Mouse (Mus musculus): ENCODE results near the gene Pitpnb. TPM values are rescaled to one million over a fixed set of nuclear protein-coding genes. Genes with fewer than 3 reads are reported as not detected.

The Pitpnb gene
- 61.0 and 78.1 TPM in 2 replicates for polyA plus RNA-seq (2015; fragmentation: Nextera tagmentation; extraction: Ambion mirVana)

- Histone ChIP-seq H3K9ac (peak within 1 kb of the TSS; percentile 96), H3K4me2 (peak within 1 kb of the TSS; percentile 81), H3K27me3 (no peaks in the 10 kb centered on the region), H3K9me3 (replicated peaks) (no peaks in the 10 kb centered on the region), H3K4me1 (replicated peaks) (peaks cover 17% of the 10 kb centered on the region), H3K27ac (peak within 1 kb of the TSS; percentile 84), H3K36me3 (peaks cover 4% of the 10 kb centered on the region; the same call in 1 of the 2 replicates), H3K4me3 (peak within 1 kb of the TSS; percentile 90)
- WGBS: under 1% methylated on average over 78 of the region's 78 CpGs
- ATAC-seq (replicated peaks; ENCODE audit: insufficient number of reproducible peaks, insufficient read depth, low FRiP score, low read depth): peak; percentile 99
These were observed at the start of gene Pitpnb for GRCm38 (mm10) chr5:111330417-111331098. TSS of gene Pitpnb (plus strand) at chr5:111330763.

DNA sequence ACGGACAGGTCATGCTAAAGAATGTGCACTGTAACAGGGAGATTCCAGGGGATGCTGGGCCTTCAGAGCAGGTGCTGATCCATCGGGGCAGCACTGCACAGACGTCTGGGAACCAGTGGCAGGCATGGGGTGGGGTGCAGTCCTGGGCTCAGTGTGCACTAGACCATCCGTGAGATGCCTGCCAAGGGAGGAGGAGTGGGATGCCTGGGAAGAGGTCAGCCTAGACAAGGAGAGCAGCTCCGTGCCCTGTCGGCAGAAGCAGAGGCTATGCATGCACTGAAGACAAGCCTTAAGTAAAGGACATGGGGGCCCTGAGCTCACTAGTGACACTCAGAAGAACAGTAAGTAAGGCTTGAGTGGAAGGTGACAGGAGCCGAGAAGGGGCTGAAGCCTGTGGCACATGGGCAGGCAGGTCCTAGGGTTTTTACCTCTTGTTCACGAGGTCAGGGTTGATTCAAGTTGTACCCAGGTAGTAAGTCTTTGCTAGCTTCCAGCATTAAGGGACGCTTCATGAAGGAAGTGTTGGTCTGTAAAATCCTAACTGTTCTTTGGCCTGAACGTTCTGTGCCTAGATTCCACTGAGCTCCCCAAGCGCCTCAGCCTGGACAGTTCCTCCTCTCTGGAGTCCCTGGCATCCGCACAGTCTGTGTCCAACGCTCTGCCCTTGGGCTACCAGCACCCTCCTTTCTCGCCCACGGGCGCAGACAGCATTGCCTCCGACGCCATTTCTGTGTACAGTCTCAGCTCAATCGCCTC lies 46.0 kb upstream of the Pitpnb start:
- no peaks in the 10 kb centered on the region for H3K4me1 ChIP-seq (replicated peaks)
- H3K9me3 ChIP-seq (replicated peaks): no peaks in the 10 kb centered on the region
- H3K27ac ChIP-seq: no peak overlapping the region
- H3K27me3 ChIP-seq: peaks cover 3% of the 10 kb centered on the region; the same call in 1 of the 2 replicates
- H3K9ac ChIP-seq: no peak overlapping the region
- WGBS: 83% methylated on average over 19 of the region's 19 CpGs
- 0 out of 2 replicates have a peak, but pooled peaks cover 14% of the 10 kb centered on the region for H3K36me3 ChIP-seq
- H3K4me2 ChIP-seq: no peak overlapping the region
- H3K4me3 ChIP-seq: no peak overlapping the region
- no peak for ATAC-seq (replicated peaks; ENCODE audit: insufficient number of reproducible peaks, insufficient read depth, low FRiP score, low read depth)

DNA sequence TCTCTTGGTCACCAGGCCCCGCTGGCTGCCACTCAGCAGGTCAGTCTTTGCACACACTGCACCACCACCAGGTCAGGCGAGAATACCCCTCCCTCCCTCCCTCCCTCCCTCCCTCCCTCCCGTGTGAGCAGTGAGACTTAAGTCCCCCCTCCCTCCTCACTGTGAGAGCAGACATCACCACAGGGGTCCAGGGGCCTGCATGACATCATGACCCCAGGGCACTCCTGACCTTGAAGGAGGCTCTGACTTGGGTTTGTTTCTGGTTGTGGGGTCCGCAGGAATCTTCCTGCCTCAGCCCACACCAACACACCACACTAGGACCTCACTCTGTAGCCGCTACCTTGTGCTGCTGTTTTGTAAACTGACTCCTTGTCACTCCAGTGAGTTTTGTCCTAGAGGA lies 43.0 kb upstream of the Pitpnb start:
- Histone ChIP-seq H3K4me3 (no peak overlapping the region), H3K9me3 (replicated peaks) (no peaks in the 10 kb centered on the region), H3K27me3 (0 out of 2 replicates have a peak, but pooled peaks cover 3% of the 10 kb centered on the region), H3K4me1 (replicated peaks) (peaks cover 3% of the 10 kb centered on the region; the same call in 1 of the 2 replicates), H3K4me2 (no peak overlapping the region), H3K36me3 (0 out of 2 replicates have a peak, but pooled peaks cover 14% of the 10 kb centered on the region), H3K27ac (no peak overlapping the region), H3K9ac (no peak overlapping the region)
- no peak for ATAC-seq (replicated peaks; ENCODE audit: insufficient number of reproducible peaks, insufficient read depth, low FRiP score, low read depth)
- 66% methylated on average over 5 of the region's 5 CpGs for WGBS

DNA sequence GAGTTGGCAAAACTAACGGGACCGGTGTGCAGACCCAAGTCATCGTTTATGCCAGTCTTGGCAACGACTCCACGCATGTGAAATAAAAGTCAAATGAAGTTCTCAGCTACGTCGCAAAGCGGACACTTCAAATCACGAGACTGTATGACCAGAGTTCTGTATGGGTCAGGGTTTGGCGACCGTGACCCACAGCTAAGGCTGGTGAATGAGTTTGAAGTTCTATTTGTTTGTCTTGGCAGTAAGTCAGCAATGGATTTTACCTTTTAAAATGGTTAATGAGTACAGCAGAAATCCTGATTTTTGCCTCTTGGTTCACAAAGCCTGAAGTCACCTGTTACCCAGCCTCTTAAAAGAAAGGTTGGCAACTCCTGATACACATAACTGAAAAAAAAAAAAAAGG lies 42.1 kb upstream of the Pitpnb start:
- 86% methylated on average over 11 of the region's 11 CpGs for WGBS
- ATAC-seq (replicated peaks; ENCODE audit: insufficient number of reproducible peaks, insufficient read depth, low FRiP score, low read depth): no peak
- no peak overlapping the region for H3K9ac ChIP-seq
- no peaks in the 10 kb centered on the region for H3K9me3 ChIP-seq (replicated peaks)
- no peak overlapping the region for H3K27ac ChIP-seq
- H3K4me3 ChIP-seq: no peak overlapping the region
- 0 out of 2 replicates have a peak, but pooled peaks cover 3% of the 10 kb centered on the region for H3K27me3 ChIP-seq
- no peak overlapping the region for H3K4me2 ChIP-seq
- 0 out of 2 replicates have a peak, but pooled peaks cover 14% of the 10 kb centered on the region for H3K36me3 ChIP-seq
- H3K4me1 ChIP-seq (replicated peaks): peaks cover 3% of the 10 kb centered on the region; the same call in 1 of the 2 replicates

- Histone ChIP-seq H3K9ac (no peak overlapping the region), H3K36me3 (0 out of 2 replicates have a peak, but pooled peaks cover 14% of the 10 kb centered on the region), H3K4me1 (replicated peaks) (peaks cover 3% of the 10 kb centered on the region; the same call in 1 of the 2 replicates), H3K27ac (no peak overlapping the region), H3K4me2 (no peak overlapping the region), H3K27me3 (0 out of 2 replicates have a peak, but pooled peaks cover 3% of the 10 kb centered on the region), H3K9me3 (replicated peaks) (no peaks in the 10 kb centered on the region), H3K4me3 (no peak overlapping the region)
- ATAC-seq (replicated peaks; ENCODE audit: insufficient number of reproducible peaks, insufficient read depth, low FRiP score, low read depth): no peak
- WGBS: 88% methylated on average over 11 of the region's 11 CpGs
These were observed 40.5 kb upstream of the Pitpnb start for GRCm38 (mm10) chr5:111290071-111290470.

DNA sequence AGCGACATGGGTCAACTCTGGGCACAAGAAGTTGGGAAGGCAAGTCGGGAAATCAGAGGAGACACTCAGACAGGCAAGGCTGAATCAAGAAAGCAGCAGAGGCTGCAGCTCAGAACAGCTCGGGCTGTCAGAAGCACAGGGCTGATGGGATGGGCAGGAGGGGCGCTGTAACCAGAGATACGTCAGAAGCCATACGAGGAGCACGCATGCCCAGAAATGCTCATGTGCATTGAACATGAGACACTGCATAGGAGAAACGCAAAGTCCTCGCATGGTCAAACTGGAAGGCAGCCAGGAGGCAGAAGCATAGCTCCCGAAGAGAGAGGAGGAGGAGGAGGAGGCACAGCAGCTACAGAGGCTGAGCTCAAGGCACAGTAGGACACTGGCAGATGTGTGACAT lies 38.9 kb upstream of the Pitpnb start:
- H3K4me3 ChIP-seq: no peak overlapping the region
- ATAC-seq (replicated peaks; ENCODE audit: insufficient number of reproducible peaks, insufficient read depth, low FRiP score, low read depth): no peak
- no peaks in the 10 kb centered on the region for H3K27me3 ChIP-seq
- peaks cover 3% of the 10 kb centered on the region; the same call in 1 of the 2 replicates for H3K4me1 ChIP-seq (replicated peaks)
- no peak overlapping the region for H3K27ac ChIP-seq
- H3K9ac ChIP-seq: no peak overlapping the region
- 40% methylated on average over 10 of the region's 10 CpGs for WGBS
- H3K4me2 ChIP-seq: 0 out of 2 replicates have a peak overlapping the region, but pooled peaks have one; percentile 15
- H3K36me3 ChIP-seq: 0 out of 2 replicates have a peak, but pooled peaks cover 5% of the 10 kb centered on the region
- H3K9me3 ChIP-seq (replicated peaks): no peaks in the 10 kb centered on the region

GRCm38 (mm10) chr5:111297801-111298200 lies 32.8 kb upstream of the Pitpnb start:
- Histone ChIP-seq H3K4me1 (replicated peaks) (no peaks in the 10 kb centered on the region), H3K36me3 (no peaks in the 10 kb centered on the region), H3K4me2 (no peak overlapping the region), H3K27me3 (no peaks in the 10 kb centered on the region), H3K9ac (no peak overlapping the region), H3K4me3 (no peak overlapping the region), H3K27ac (no peak overlapping the region), H3K9me3 (replicated peaks) (no peaks in the 10 kb centered on the region)
- no peak for ATAC-seq (replicated peaks; ENCODE audit: insufficient number of reproducible peaks, insufficient read depth, low FRiP score, low read depth)
- WGBS: 63% methylated on average over 5 of the region's 5 CpGs

GRCm38 (mm10) chr5:111298706-111299105 lies 31.9 kb upstream of the Pitpnb start:
- no peak for ATAC-seq (replicated peaks; ENCODE audit: insufficient number of reproducible peaks, insufficient read depth, low FRiP score, low read depth)
- 48% methylated on average over 7 of the region's 7 CpGs for WGBS

GRCm38 (mm10) chr5:111300776-111301175 lies 29.8 kb upstream of the Pitpnb start:
- no peak for ATAC-seq (replicated peaks; ENCODE audit: insufficient number of reproducible peaks, insufficient read depth, low FRiP score, low read depth)
- Histone ChIP-seq H3K4me3 (no peak overlapping the region), H3K4me1 (replicated peaks) (no peaks in the 10 kb centered on the region), H3K36me3 (no peaks in the 10 kb centered on the region), H3K27ac (no peak overlapping the region), H3K9me3 (replicated peaks) (no peaks in the 10 kb centered on the region), H3K27me3 (no peaks in the 10 kb centered on the region), H3K4me2 (no peak overlapping the region), H3K9ac (no peak overlapping the region)
- WGBS: 63% methylated on average over 8 of the region's 8 CpGs

More at GRCm38 (mm10) chr5:111298706-111299105, 31.9 kb upstream of the Pitpnb start:
- Histone ChIP-seq H3K9ac (no peak overlapping the region), H3K27me3 (no peaks in the 10 kb centered on the region), H3K4me2 (no peak overlapping the region), H3K4me1 (replicated peaks) (no peaks in the 10 kb centered on the region), H3K27ac (no peak overlapping the region), H3K36me3 (no peaks in the 10 kb centered on the region), H3K9me3 (replicated peaks) (no peaks in the 10 kb centered on the region), H3K4me3 (no peak overlapping the region)

DNA sequence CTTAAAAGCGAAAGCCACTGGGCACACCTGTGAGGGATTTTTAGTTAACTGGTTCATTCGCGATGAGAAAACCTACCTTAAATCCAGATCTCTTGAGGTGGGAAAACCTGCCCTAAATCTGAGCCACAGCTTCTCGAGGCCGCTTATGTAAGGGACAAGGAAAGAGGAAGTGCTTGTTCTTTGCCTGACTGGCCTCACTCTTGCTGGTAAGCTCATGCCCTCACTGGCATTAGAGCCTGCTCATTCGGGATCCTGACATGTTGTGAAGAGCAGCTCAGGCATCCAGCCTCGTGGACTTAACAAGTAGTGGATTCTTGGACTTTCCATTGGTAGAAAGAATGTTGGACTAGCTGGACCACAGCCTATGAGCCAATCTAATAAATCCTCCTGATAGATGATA lies 28.8 kb upstream of the Pitpnb start:
- 72% methylated on average over 7 of the region's 7 CpGs for WGBS

DNA sequence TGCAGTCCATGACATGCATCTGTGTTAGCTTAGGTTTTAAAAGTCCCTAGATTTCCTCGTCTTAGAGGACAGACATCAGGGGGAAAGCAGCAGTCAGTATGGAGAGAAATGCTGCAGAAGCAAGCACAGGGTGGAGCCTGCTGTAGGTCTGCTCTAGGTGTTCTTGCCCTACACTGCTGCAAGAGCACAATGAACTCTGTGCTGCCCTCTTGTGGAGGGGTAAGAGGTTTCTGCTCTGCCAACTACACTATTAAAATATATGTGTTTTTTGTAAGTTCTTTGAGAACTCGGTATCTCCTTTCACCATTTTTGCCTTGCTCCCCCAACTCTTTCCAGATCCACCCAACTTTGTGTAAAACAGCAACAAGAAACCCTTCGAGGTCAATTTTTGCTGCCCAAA lies 25.8 kb upstream of the Pitpnb start:
- Histone ChIP-seq H3K9ac (no peak overlapping the region), H3K4me1 (replicated peaks) (no peaks in the 10 kb centered on the region), H3K4me2 (no peak overlapping the region), H3K27ac (no peak overlapping the region), H3K36me3 (no peaks in the 10 kb centered on the region), H3K27me3 (no peaks in the 10 kb centered on the region), H3K9me3 (replicated peaks) (no peaks in the 10 kb centered on the region), H3K4me3 (no peak overlapping the region)
- 87% methylated on average over 3 of the region's 3 CpGs for WGBS
- ATAC-seq (replicated peaks; ENCODE audit: insufficient number of reproducible peaks, insufficient read depth, low FRiP score, low read depth): no peak

More for the DNA sequence above, 28.8 kb upstream of the Pitpnb start:
- no peak overlapping the region for H3K27ac ChIP-seq
- no peaks in the 10 kb centered on the region for H3K4me1 ChIP-seq (replicated peaks)
- H3K9ac ChIP-seq: no peak overlapping the region
- H3K4me2 ChIP-seq: no peak overlapping the region
- H3K27me3 ChIP-seq: no peaks in the 10 kb centered on the region
- no peak overlapping the region for H3K4me3 ChIP-seq
- no peaks in the 10 kb centered on the region for H3K36me3 ChIP-seq
- H3K9me3 ChIP-seq (replicated peaks): no peaks in the 10 kb centered on the region
- no peak for ATAC-seq (replicated peaks; ENCODE audit: insufficient number of reproducible peaks, insufficient read depth, low FRiP score, low read depth)

Data from heart, embryonic 15.5 days (tissue).